Mouse (Mus musculus) heart, postnatal 4 days (tissue): ENCODE measurements at regions not wholly inside any gene's neighbourhood (a gene's known extent, or its start where the extent isn't known, plus 50 kb on each side); places are given as distances from the start of the nearest gene placed in this dataset.
A peak's percentile ranks its signal among the peaks of the same experiment; 100 is the strongest.
"Not testable (repeated sequence)": the region's sequence is repeated elsewhere in the genome, so short reads cannot be mapped to it uniquely, and the experiment has no call there.

Experiments used
- DNase-seq: peaks from one replicate; pipeline ENCODE4 v3.0.0; 2021

DNA sequence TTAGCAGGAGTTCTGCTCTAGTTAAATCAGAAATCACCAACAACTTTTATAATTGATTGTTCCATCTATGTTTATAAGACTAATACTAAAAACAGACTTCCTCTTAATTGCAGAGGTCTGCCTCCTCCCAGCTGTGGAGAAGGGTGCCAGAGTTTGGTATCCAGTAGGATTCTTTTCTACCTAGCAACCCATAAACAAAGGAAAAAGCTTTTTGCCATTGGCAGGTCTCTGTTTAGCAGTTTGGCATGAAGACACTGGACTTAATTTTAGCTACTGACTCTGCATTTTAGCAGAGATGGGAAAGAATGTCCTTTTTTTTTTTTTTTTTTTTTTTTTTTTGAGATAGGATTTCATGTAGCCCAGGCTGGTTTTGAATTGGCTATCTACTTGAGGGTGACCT, 1628.4 kb downstream of the A830018L16Rik start:
- DNase-seq, result peak; percentile 6

- DNase-seq, result peak; percentile 47
These were observed 1636.4 kb downstream of the A830018L16Rik start for GRCm38 (mm10) chr1:13050140-13050775.

DNA sequence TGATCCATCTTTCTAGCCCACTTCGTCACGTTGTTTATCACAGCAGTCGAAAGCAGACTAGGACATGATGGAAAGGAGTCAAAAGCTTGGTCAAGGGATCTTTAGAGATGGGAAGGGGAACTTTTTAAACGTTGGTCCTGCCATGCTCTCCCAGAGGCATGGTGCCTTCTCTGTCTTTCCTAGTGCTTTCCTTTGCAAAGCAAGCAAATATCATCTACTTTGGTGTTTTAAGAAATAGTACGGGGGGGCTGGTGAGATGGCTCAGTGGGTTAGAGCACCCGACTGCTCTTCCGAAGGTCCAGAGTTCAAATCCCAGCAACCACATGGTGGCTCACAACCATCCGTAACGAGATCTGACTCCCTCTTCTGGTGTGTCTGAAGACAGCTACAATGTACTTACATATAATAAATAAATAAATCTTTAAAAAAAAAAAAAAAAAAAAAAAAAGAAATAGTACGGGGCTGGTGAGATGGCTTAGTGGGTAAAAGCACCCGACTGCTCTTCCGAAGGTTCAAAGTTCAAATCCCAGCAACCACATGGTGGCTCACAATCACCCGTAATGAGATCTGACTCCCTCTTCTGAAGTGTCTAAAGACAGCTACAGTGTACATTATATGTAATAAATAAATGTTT, 1637.6 kb downstream of the A830018L16Rik start:
- DNase-seq, result not testable (repeated sequence)

DNA sequence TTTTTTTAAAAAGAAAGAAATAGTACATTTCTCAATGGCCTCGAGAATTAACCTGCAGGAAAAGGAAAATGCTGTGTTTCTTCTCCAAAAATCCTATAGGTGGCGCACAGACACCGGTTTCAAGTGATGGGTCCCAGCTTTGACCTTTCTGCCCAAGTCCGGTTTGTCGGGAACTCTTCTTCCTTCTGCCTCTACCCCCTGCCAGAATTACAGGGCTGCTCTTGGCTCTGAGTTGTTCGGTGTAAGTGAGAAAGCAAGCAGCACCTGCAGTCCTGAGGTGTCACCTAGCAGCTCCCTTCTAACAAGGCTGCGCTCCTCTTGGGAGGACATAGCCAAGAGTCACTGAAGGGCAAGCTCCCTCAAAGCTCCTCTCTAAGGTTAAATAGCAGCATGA, 1638.2 kb downstream of the A830018L16Rik start:
- DNase-seq, result peak; percentile 36

DNA sequence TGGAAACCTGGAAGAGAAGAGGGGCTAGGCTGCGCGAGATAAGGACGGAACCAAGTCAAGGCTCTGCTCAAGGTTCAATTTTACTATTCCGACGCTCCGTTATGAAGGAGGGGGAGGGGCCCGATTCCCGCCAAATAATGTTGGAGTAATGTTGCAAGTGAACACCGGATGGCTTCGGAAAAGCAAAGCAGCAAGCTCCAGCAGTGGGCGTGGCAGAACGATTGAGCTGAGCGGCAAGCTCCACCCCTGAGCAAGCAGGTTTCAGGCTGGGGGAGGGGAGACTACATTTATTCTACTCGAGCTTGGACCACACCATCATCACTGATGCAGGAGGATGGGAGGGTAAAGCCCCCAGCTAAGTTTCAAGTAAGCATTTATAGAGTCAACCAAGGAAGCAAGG, 1643.8 kb downstream of the A830018L16Rik start:
- no peak for DNase-seq

- DNase-seq, result no peak
These were observed 1645.9 kb downstream of the A830018L16Rik start for GRCm38 (mm10) chr1:13059616-13060320.
